Mouse (Mus musculus): Measurements from ENCODE around the gene Gm20441.

The Gm20441 gene

GRCm38 (mm10) chr10:75780769-75781578 is at the start of gene Gm20441, which contains the start of gene Gstt3:
Gene Gm20441 (minus strand): TSS chr10:75780954.
Gene Gstt3 (minus strand): TSS chr10:75781414.
- DNase-seq, result no peak

- no peak for DNase-seq
Measured at GRCm38 (mm10) chr10:75830275-75830670, 49.5 kb upstream of the Gm20441 start.

- no peak for DNase-seq
Measured at GRCm38 (mm10) chr10:75829529-75830274, 48.9 kb upstream of the Gm20441 start.

GRCm38 (mm10) chr10:75828500-75828931 is 47.8 kb upstream of the Gm20441 start:
- no peak for DNase-seq

GRCm38 (mm10) chr10:75827668-75828360 is 47.1 kb upstream of the Gm20441 start:
- peak; percentile 40 for DNase-seq

- DNase-seq, result no peak
Measured at GRCm38 (mm10) chr10:75824530-75824929, 43.8 kb upstream of the Gm20441 start.

GRCm38 (mm10) chr10:75823782-75824181 is 43.0 kb upstream of the Gm20441 start:
- DNase-seq, result no peak

- no peak for DNase-seq
Measured at GRCm38 (mm10) chr10:75822443-75822842, 41.7 kb upstream of the Gm20441 start, which contains the start of gene Gstt4. Gene Gstt4 (minus strand): TSS chr10:75822543.

GRCm38 (mm10) chr10:75819882-75820281 is 39.1 kb upstream of the Gm20441 start:
- DNase-seq, result no peak

GRCm38 (mm10) chr10:75818641-75819040 is 37.9 kb upstream of the Gm20441 start:
- DNase-seq, result no peak

- no peak for DNase-seq
Measured at GRCm38 (mm10) chr10:75804217-75804616, 23.5 kb upstream of the Gm20441 start.

- no peak for DNase-seq
Measured at GRCm38 (mm10) chr10:75798176-75798696, 17.5 kb upstream of the Gm20441 start, which contains the start of gene Gstt1. Gene Gstt1 (minus strand): TSS chr10:75798584.

GRCm38 (mm10) chr10:75797619-75798175 is 16.9 kb upstream of the Gm20441 start:
- DNase-seq, result peak; percentile 24

- DNase-seq, result no peak
Measured at GRCm38 (mm10) chr10:75796731-75797516, 16.2 kb upstream of the Gm20441 start.

- DNase-seq, result no peak
Measured at GRCm38 (mm10) chr10:75794880-75795279, 14.1 kb upstream of the Gm20441 start.

- no peak for DNase-seq
Measured at GRCm38 (mm10) chr10:75790773-75791172, 10.0 kb upstream of the Gm20441 start.

GRCm38 (mm10) chr10:75789841-75790240 is 9.1 kb upstream of the Gm20441 start:
- DNase-seq, result no peak

- no peak for DNase-seq
Measured at GRCm38 (mm10) chr10:75789081-75789735, 8.5 kb upstream of the Gm20441 start.

GRCm38 (mm10) chr10:75788277-75788676 is 7.5 kb upstream of the Gm20441 start:
- no peak for DNase-seq

GRCm38 (mm10) chr10:75785442-75785841 is 4.7 kb upstream of the Gm20441 start:
- DNase-seq, result no peak
